Mouse (Mus musculus): Measurements from ENCODE around the gene Eefsec. TPM values are rescaled to one million over a fixed set of nuclear protein-coding genes. Genes with fewer than 3 reads are reported as not detected.

The Eefsec gene
- polyA plus RNA-seq, 1 experiment from 2014 or later = 32.8 TPM

DNA sequence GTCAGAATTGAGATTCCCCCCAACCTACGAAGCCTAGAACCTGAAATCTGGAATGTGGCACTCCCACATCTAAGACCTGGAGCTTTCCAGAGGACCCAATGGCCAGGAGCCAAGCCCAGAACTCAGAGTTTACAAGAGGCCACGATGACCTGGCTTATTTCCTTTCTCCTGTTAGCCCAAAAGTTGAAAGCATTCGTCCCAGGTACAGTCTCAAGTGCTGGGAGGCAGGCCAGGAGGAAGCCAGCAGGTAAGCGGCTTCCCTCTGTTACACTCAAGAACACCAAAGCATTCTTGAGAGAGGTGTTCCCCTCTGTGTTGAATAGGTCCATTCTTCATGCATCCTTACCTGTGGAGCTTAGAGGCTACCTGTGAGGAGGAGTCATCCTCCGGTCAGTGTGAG lies 236.9 kb downstream of the Eefsec start:
- no peak overlapping the region for H3K27ac ChIP-seq (ENCODE audit: low read depth, low read length)
- H3K9ac ChIP-seq (ENCODE audit: low read depth, low read length) = no peak overlapping the region
- H3K4me2 ChIP-seq (replicated peaks; ENCODE audit: low read depth) = no peak overlapping the region
- no peaks in the 10 kb centered on the region for H3K4me1 ChIP-seq (replicated peaks; ENCODE audit: control insufficient read depth, insufficient read depth, low read length)
- no peak for ATAC-seq
- TF ChIP-seq CTCF (IDR thresholded peaks at IDR 0.05; ENCODE audit: low read depth) = no peak
- no peaks in the 10 kb centered on the region for H3K36me3 ChIP-seq (ENCODE audit: control insufficient read depth, insufficient read depth)
- peaks cover 25% of the 10 kb centered on the region for H3K27me3 ChIP-seq (replicated peaks; ENCODE audit: control insufficient read depth, insufficient read depth, low read length)
- 77% methylated on average over 5 of the region's 5 CpGs for WGBS
- H3K4me3 ChIP-seq (ENCODE audit: low read depth, low read length) = no peak overlapping the region
- no peaks in the 10 kb centered on the region for H3K9me3 ChIP-seq (ENCODE audit: control insufficient read depth)

DNA sequence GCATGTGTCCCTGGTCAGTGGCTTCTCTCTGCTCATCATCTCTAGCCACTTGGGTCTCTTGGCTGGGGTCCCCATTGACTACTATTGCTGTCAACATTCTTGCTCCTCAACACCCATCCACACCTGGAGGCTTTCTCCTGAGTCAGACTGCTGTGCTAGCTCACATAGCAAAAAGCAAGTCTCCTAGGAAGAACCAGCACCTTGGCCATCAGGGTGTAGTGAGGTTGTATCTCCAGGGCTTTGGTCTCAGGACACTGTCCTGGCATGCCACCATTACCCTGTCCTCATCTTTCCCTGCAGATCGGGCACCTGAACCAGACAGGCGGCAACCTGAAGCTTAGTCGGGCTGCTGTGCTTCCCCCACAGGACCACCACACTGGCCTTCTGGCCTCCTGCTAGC lies 238.0 kb downstream of the Eefsec start:
- Histone ChIP-seq H3K9ac (ENCODE audit: low read depth, low read length) (no peak overlapping the region), H3K9me3 (ENCODE audit: control insufficient read depth) (no peaks in the 10 kb centered on the region), H3K27ac (ENCODE audit: low read depth, low read length) (no peak overlapping the region), H3K4me1 (replicated peaks; ENCODE audit: control insufficient read depth, insufficient read depth, low read length) (no peaks in the 10 kb centered on the region), H3K4me3 (ENCODE audit: low read depth, low read length) (no peak overlapping the region), H3K36me3 (ENCODE audit: control insufficient read depth, insufficient read depth) (no peaks in the 10 kb centered on the region), H3K27me3 (replicated peaks; ENCODE audit: control insufficient read depth, insufficient read depth, low read length) (peaks cover 36% of the 10 kb centered on the region), H3K4me2 (replicated peaks; ENCODE audit: low read depth) (no peak overlapping the region)
- TF ChIP-seq CTCF (IDR thresholded peaks at IDR 0.05; ENCODE audit: low read depth) = no peak
- 95% methylated on average over 3 of the region's 3 CpGs for WGBS
- ATAC-seq = no peak

DNA sequence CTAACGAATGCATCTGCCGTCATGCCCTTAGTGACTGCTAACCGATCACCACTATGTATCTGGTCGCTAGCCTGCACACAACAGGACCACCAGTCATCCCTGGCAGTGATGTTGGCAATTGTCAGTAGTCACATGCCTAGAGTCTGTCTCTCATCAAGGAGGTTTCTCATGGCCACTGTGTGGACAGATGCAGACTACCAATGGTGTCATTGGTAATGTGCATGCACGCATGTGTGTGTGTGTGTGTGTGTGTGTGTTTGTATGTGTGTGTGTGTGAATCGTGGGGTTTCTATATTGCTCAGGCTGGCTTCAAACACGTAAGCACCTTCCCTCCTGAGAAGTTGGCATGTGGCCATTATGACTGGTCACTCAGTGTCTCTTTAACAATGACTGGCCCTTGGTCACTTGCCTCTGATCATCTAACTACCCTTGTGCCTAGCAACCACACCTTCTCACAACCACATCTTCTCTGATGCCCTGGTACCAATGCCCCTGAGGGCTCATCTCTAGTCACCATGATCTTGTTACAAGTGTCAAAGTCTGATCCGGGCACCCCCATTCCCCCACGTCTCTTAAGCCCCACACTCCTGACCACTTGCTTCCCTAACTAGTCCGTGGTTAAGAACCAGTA lies 238.8 kb downstream of the Eefsec start:
- Histone ChIP-seq H3K9me3 (ENCODE audit: control insufficient read depth) (no peaks in the 10 kb centered on the region), H3K4me2 (replicated peaks; ENCODE audit: low read depth) (no peak overlapping the region), H3K36me3 (ENCODE audit: control insufficient read depth, insufficient read depth) (no peaks in the 10 kb centered on the region), H3K27ac (ENCODE audit: low read depth, low read length) (no peak overlapping the region), H3K9ac (ENCODE audit: low read depth, low read length) (no peak overlapping the region), H3K4me1 (replicated peaks; ENCODE audit: control insufficient read depth, insufficient read depth, low read length) (no peaks in the 10 kb centered on the region), H3K4me3 (ENCODE audit: low read depth, low read length) (no peak overlapping the region), H3K27me3 (replicated peaks; ENCODE audit: control insufficient read depth, insufficient read depth, low read length) (peaks cover 44% of the 10 kb centered on the region)
- no peak for ATAC-seq
- TF ChIP-seq CTCF (IDR thresholded peaks at IDR 0.05; ENCODE audit: low read depth) = no peak
- 84% methylated on average over 10 of the region's 10 CpGs for WGBS

Other genes with a start within 250 kb of the Eefsec start
- gene Dnajb8, start 224.3 kb downstream of the Eefsec start, polyA plus RNA-seq (2015; fragmentation: Nextera tagmentation; extraction: Ambion mirVana) = not detected in 2 replicates
- 27.0 and 30.6 TPM in 2 replicates for gene Ruvbl1, start 18.9 kb upstream of the Eefsec start, polyA plus RNA-seq (2015; fragmentation: Nextera tagmentation; extraction: Ambion mirVana)
- 126 and 129 TPM in 2 replicates for gene Sec61a1, start 72.4 kb upstream of the Eefsec start, polyA plus RNA-seq (2015; fragmentation: Nextera tagmentation; extraction: Ambion mirVana)
- 0.12 and 0.27 TPM in 2 replicates for gene Kbtbd12, start 191.4 kb upstream of the Eefsec start, polyA plus RNA-seq (2015; fragmentation: Nextera tagmentation; extraction: Ambion mirVana)